Mouse (Mus musculus) intestine, embryonic 16.5 days (tissue): ENCODE results near the gene Ddx43. TPM values are rescaled to one million over a fixed set of nuclear protein-coding genes. Genes with fewer than 3 reads are reported as not detected.

ENCODE experiments used
- ATAC-seq: fragments of 200-750 bp; cut with Nextera tagmentation; 2 replicates; pipeline ENCODE4 v1.8.0; 2017; ENCODE audit warnings: moderate TSS enrichment, moderate library complexity
- H3K27ac ChIP-seq: fragments of 300-500 bp; sonication (generic); 2 replicates; pipeline ENCODE4 v1.5.1; 2014; ENCODE audit warnings: mild to moderate bottlenecking, low read length
- H3K27me3 ChIP-seq: fragments of 300-500 bp; sonication (generic); replicated peaks from 2 replicates; pipeline ENCODE4 v1.6.1; 2014; ENCODE audit warnings: low read length, control low read depth, mixed read lengths; ENCODE audit not compliant: control insufficient read depth, insufficient read depth
- H3K36me3 ChIP-seq: fragments of 300-500 bp; sonication (generic); 2 replicates; pipeline ENCODE4 v1.6.1; 2014; ENCODE audit warnings: low read length, control low read depth; ENCODE audit not compliant: control insufficient read depth, insufficient read depth
- H3K4me1 ChIP-seq: fragments of 300-500 bp; sonication (generic); 2 replicates; pipeline ENCODE4 v1.6.1; 2014; ENCODE audit warnings: low read length, control low read depth, mixed read lengths; ENCODE audit not compliant: control insufficient read depth, insufficient read depth
- H3K4me2 ChIP-seq: fragments of 300-500 bp; sonication (generic); 2 replicates; pipeline ENCODE4 v1.6.1; 2014; ENCODE audit warnings: low read depth, low read length, control low read depth
- H3K4me3 ChIP-seq: fragments of 300-500 bp; sonication (generic); 2 replicates; pipeline ENCODE4 v1.5.1; 2014; ENCODE audit warnings: mild to moderate bottlenecking, low read length
- H3K9ac ChIP-seq: fragments of 300-500 bp; sonication (generic); 2 replicates; pipeline ENCODE4 v1.6.1; 2014; ENCODE audit warnings: low read depth, low read length
- H3K9me3 ChIP-seq: fragments of 300-500 bp; sonication (generic); 2 replicates; pipeline ENCODE4 v1.6.1; 2016; ENCODE audit warnings: low read length, control low read depth; ENCODE audit not compliant: control insufficient read depth
- WGBS: fragments of 180-500 bp; shearing (Covaris S2); extraction: QIAGEN DNeasy Blood & Tissue Kit; methylation state at CpG from one replicate; pipeline ENCODE4 v1.1.7; 2014; 5-methylcytosine and 5-hydroxymethylcytosine counted together
- polyA plus RNA-seq: library from polyadenylated mRNA; unstranded; fragments of >200 nt; fragmentation: Nextera tagmentation; extraction: Ambion mirVana; gene quantifications from 2 replicates; pipeline ENCODE4 v1.2.1, GENCODE M21; 2015

Gene Ddx43
- polyA plus RNA-seq, 1 experiment from 2014 or later: 0.28 TPM

DNA sequence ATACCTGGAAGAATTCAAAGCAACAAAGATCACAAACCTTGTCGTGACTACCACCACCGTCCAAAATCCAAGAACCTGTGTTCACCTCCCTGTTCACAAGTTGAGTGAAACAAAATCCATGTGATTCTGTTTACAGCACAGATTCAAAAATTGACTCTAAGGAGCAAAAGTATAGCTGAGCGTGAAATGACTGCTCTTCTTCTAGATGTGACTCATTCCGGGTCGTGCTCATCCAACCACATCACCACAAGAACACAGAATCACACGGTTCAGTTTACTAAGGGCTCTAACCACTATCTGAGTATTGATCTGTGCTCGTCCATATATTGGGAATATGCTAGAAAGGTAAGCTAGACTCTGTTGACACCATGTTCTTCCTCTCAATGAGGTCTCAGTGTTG lies 8.6 kb upstream of the Ddx43 start:
- Histone ChIP-seq H3K36me3 (no peaks in the 10 kb centered on the region), H3K9ac (no peak overlapping the region), H3K27me3 (no peaks in the 10 kb centered on the region), H3K4me3 (no peak overlapping the region), H3K27ac (no peak overlapping the region), H3K9me3 (no peaks in the 10 kb centered on the region), H3K4me2 (no peak overlapping the region), H3K4me1 (no peaks in the 10 kb centered on the region)
- WGBS: 84% methylated on average over 7 of the region's 7 CpGs
- no peak for ATAC-seq

DNA sequence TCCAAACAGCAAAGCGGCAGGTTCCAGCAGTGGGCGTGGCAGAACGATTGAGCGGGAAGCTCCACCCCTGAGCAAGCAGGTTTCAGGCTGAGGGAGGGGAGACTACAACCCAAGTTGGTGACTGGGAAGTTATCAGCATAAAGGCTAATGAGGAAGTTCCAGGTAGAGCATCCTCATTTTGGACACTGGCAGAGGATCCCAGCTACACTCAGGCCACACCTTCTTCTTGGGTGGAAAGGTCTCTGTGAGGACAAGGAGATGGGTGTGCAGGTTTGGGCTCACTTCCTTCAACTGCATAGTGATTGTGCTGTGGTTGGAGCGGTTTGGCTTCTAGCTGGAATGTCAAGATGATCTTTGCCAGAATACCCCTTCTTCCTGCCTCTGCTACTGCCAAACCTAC lies 5.6 kb upstream of the Ddx43 start:
- H3K4me1 ChIP-seq: no peaks in the 10 kb centered on the region
- peaks cover 7% of the 10 kb centered on the region for H3K27me3 ChIP-seq
- no peak overlapping the region for H3K9ac ChIP-seq
- H3K4me3 ChIP-seq: no peak overlapping the region
- no peak overlapping the region for H3K4me2 ChIP-seq
- peak; percentile 42; the same call in 1 of the 2 replicates for ATAC-seq
- no peak overlapping the region for H3K27ac ChIP-seq
- 38% methylated on average over 5 of the region's 5 CpGs for WGBS
- no peaks in the 10 kb centered on the region for H3K9me3 ChIP-seq
- no peaks in the 10 kb centered on the region for H3K36me3 ChIP-seq

DNA sequence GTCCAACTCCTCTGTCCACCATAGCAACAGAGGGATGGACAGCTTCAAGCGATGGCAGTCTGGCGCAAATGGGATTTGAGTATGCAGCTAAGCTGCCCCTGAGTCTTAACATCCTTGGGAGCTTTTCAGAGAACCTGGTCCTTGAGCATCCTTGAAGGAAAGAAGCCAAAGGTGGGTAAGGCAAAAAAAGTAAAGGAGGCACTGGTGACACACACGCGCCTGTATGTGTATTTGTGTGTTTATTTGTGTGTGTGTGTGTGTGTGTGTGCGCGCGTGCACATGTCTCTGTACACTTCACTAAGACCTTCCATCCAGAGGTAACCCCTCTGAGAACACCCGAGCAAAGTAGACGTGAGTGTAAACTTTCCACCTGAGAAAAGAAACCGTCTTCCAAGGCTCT lies 1.8 kb upstream of the Ddx43 start:
- Histone ChIP-seq H3K4me1 (peaks cover 9% of the 10 kb centered on the region), H3K4me3 (no peak overlapping the region), H3K4me2 (no peak overlapping the region), H3K27me3 (peaks cover 27% of the 10 kb centered on the region), H3K36me3 (no peaks in the 10 kb centered on the region), H3K9ac (no peak overlapping the region), H3K27ac (no peak overlapping the region), H3K9me3 (no peaks in the 10 kb centered on the region)
- WGBS: 81% methylated on average over 10 of the region's 10 CpGs
- ATAC-seq: no peak

DNA sequence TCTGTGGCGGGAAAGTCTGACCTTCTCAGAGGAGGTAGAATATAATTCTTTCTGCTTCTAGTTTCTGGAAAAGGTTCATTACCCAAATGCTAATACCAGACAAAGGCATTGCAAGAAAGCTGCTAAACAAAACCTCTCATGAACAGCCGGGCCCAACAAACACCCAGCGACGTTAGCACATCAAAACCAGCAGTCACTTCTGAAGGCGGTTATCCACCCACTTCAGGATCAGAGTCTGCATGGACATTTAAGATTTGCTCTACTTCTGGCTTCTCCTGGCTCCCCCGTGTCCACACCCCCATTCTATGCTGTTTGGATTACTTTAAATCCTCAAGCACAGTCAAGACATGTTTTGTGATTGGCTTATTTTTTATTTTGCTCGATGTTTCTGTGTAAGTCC lies 975 bp upstream of the Ddx43 start:
- H3K4me1 ChIP-seq: peaks cover 9% of the 10 kb centered on the region
- 59% methylated on average over 7 of the region's 7 CpGs for WGBS
- H3K4me2 ChIP-seq: no peak overlapping the region
- no peaks in the 10 kb centered on the region for H3K36me3 ChIP-seq
- H3K4me3 ChIP-seq: no peak overlapping the region
- H3K27ac ChIP-seq: no peak overlapping the region
- peaks cover 27% of the 10 kb centered on the region for H3K27me3 ChIP-seq
- H3K9me3 ChIP-seq: no peaks in the 10 kb centered on the region
- no peak for ATAC-seq
- no peak overlapping the region for H3K9ac ChIP-seq

DNA sequence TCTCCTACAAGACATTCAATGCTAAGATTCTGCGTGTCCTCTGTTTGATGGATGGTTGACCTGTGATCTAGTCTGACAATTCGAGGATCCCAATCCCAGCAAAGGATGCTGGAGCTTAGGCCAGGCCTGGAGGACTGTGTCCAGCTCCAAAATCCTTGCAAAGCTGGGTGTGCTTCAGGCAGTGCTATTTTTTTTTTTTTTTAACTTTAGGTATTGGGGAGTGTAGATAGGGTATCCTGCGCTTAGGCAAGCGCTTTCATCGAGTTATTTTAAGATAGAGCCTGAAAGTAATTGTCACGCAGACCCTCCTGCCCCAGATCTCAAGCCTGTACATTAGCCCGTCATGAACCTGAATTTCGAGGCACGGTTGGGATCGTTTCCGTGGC lies 340 bp upstream of the Ddx43 start:
- Histone ChIP-seq H3K9ac (no peak overlapping the region), H3K27ac (no peak overlapping the region), H3K36me3 (no peaks in the 10 kb centered on the region), H3K4me3 (peak overlapping the region; percentile 51), H3K4me2 (peak overlapping the region; percentile 78; the same call in 1 of the 2 replicates), H3K27me3 (peaks cover 27% of the 10 kb centered on the region), H3K9me3 (no peaks in the 10 kb centered on the region), H3K4me1 (peaks cover 9% of the 10 kb centered on the region)
- no peak for ATAC-seq
- WGBS: 30% methylated on average over 11 of the region's 11 CpGs

DNA sequence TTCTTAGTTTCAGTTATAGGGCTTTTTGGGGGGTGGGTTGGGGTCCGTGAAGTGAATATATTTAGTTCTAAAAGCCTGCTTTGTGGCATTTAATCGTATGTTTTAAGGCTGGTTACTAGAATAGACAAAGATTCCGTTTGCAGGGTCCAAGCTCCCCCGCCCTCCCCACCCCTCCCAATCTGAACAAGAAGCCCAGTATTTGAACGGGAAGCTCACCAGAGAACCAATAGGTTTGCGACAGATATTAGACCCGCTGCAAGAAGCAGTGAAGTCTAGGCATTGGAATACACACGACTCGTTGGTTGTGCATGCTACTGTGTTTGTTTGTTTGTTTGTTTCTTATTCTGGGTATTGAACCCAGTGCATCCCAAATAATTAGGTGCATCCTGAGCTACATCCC lies 940 bp downstream of the Ddx43 start:
- peak overlapping the region; percentile 51; the same call in 1 of the 2 replicates for H3K4me3 ChIP-seq
- 0 out of 2 replicates have a peak overlapping the region, but pooled peaks have one; percentile 78 for H3K4me2 ChIP-seq
- H3K27ac ChIP-seq: no peak overlapping the region
- H3K4me1 ChIP-seq: peaks cover 9% of the 10 kb centered on the region
- H3K27me3 ChIP-seq: peaks cover 27% of the 10 kb centered on the region
- WGBS: 58% methylated on average over 9 of the region's 9 CpGs
- no peak for ATAC-seq
- H3K9me3 ChIP-seq: no peaks in the 10 kb centered on the region
- H3K36me3 ChIP-seq: no peaks in the 10 kb centered on the region
- no peak overlapping the region for H3K9ac ChIP-seq

DNA sequence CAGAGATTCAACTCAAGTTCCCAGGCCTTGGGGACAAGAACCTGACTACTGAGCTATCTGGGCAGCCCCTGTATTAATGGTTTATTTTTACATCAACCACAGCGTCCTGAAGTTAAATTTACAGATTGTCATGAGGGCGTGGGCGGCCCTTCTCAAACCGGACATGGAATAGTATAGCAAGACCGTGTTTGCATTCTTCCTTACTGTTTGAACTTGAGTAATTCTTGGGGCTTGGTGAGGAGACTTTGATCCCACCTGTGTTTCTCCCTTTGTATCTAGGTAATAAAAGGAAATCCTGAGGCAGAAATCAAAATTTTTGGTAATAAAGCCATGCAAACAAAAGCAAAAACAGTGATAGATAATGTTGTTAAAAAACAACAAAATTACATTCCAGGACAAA lies 5.0 kb downstream of the Ddx43 start:
- Histone ChIP-seq H3K27me3 (peaks cover 14% of the 10 kb centered on the region), H3K36me3 (no peaks in the 10 kb centered on the region), H3K4me1 (peaks cover 6% of the 10 kb centered on the region), H3K4me2 (no peak overlapping the region), H3K9ac (no peak overlapping the region), H3K4me3 (no peak overlapping the region), H3K9me3 (no peaks in the 10 kb centered on the region), H3K27ac (no peak overlapping the region)
- 43% methylated on average over 5 of the region's 5 CpGs for WGBS
- peak; percentile 70; the same call in 1 of the 2 replicates for ATAC-seq

DNA sequence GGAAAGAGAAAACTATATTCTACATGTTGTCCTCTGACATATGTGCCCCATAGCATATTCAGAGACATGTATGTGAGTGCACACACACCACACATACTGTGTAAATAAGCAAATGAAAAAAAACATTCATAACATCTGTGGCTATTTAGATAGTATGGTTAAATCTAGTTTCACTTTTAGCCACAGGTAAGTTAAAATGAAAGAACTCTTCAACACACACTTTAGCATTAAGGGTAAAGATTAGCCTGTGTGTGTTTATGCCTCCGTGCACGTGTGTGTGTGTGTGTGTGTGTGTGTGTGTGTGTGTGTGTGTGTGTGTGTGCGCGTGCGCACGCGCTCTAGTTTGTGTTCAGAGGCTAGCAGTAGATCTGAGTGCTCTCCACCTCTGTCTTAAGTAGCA lies 6.0 kb downstream of the Ddx43 start:
- no peak for ATAC-seq
- 85% methylated on average over 7 of the region's 7 CpGs for WGBS
- H3K4me1 ChIP-seq: no peaks in the 10 kb centered on the region; the same call in 1 of the 2 replicates
- H3K36me3 ChIP-seq: no peaks in the 10 kb centered on the region
- H3K27me3 ChIP-seq: peaks cover 5% of the 10 kb centered on the region
- no peak overlapping the region for H3K4me3 ChIP-seq
- H3K9me3 ChIP-seq: no peaks in the 10 kb centered on the region
- H3K9ac ChIP-seq: no peak overlapping the region
- no peak overlapping the region for H3K4me2 ChIP-seq
- no peak overlapping the region for H3K27ac ChIP-seq

DNA sequence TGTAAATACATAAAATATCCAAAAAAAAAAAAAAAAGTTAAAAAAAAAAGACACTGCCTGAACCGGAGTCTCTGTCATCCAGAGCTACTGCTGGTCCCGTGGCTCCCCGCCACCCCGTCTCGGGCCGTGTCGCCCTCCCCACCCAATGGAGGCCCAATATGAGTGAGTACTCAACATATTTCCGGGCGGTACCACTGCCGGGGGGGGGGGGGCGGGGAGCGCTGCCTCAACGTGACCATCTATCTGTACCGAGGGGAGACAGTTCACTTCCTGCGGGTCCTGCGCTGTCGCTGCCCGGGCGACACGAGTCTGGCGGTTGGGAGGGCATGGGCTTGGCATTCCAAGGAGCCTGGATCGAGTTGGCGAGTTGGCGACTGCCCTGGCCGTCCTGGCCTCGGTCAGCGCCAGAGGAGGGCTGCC lies 31.8 kb downstream of the Ddx43 start:
- peak; percentile 36; the same call in 1 of the 2 replicates for ATAC-seq
- H3K27me3 ChIP-seq: no peaks in the 10 kb centered on the region
- no peaks in the 10 kb centered on the region for H3K9me3 ChIP-seq
- no peak overlapping the region for H3K27ac ChIP-seq
- H3K4me2 ChIP-seq: peak overlapping the region; percentile 69
- peak overlapping the region; percentile 39 for H3K4me3 ChIP-seq
- no peaks in the 10 kb centered on the region for H3K4me1 ChIP-seq
- WGBS: 17% methylated on average over 24 of the region's 27 CpGs
- no peaks in the 10 kb centered on the region for H3K36me3 ChIP-seq
- H3K9ac ChIP-seq: peak overlapping the region; percentile 53

DNA sequence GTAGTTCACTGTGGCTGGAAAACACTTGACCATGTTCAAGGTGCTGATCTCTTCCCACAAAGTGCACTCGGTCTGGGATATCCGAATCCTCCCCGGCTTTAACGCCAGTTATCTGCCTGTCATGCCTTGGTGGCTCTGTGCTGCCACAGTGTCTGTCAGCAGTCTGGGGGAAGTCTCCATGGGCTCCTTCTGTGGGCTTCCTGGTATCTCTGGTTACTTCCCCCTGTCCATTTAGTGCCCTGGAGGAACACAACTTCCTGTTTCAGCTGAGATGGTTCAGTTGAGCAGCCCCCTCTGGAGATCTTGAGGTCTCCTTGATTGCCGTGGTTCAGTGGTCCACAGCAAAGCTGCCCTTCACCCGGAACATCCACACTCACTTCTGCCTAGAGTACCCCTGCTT lies 32.6 kb downstream of the Ddx43 start:
- no peak for ATAC-seq
- H3K9ac ChIP-seq: no peak overlapping the region
- no peak overlapping the region for H3K4me2 ChIP-seq
- no peaks in the 10 kb centered on the region for H3K36me3 ChIP-seq
- WGBS: 82% methylated on average over 6 of the region's 6 CpGs
- H3K9me3 ChIP-seq: no peaks in the 10 kb centered on the region
- H3K4me1 ChIP-seq: no peaks in the 10 kb centered on the region
- no peak overlapping the region for H3K4me3 ChIP-seq
- no peaks in the 10 kb centered on the region for H3K27me3 ChIP-seq
- no peak overlapping the region for H3K27ac ChIP-seq
